In genomic region chr6:115492952-115493613, GRCm38 (mm10) we compare ENCODE assay signal across 11 mouse cellular contexts. TPM values are rescaled to one million over a fixed set of nuclear protein-coding genes. Genes with fewer than 3 reads are reported as not detected.
DNase-seq lines count a peak whose midpoint lies in the region; ATAC-seq and TF ChIP-seq lines count a peak whose summit lies in the region.
"Had no signal": no experiment of that assay in that cellular context is flagged by ENCODE, and none has a peak within 500 bp of the region (broad histone marks: within the 10 kb centered on the region; RNA-seq: fewer than 3 reads in every experiment).

No protein-coding gene starts in this region.

- TF ChIP-seq POLR2A in small intestine, adult 2 months (IDR thresholded peaks at IDR 0.05; ENCODE audit: low read depth, low read length), result no peak

- 0 out of 2 replicates have a peak overlapping the region, but pooled peaks have one; percentile 7 for H3K4me2 ChIP-seq in lung, embryonic 14.5 days
- no peak overlapping the region for H3K4me2 ChIP-seq in midbrain, embryonic 13.5 days (replicated peaks)
- H3K4me2 ChIP-seq: embryonic facial prominence, embryonic 13.5 days; hindbrain, embryonic 13.5 days; liver, embryonic 15.5 days had no signal

- peak; percentile 76; the same call in 1 of the 2 replicates for ATAC-seq in lung, embryonic 14.5 days (ENCODE audit: insufficient read depth)
- ATAC-seq in midbrain, embryonic 13.5 days, result no peak

- WGBS in lung, embryonic 14.5 days, result 31% methylated on average over 11 of the region's 11 CpGs
- WGBS in small intestine, adult 2 months, result 74% methylated on average over 11 of the region's 11 CpGs
- WGBS in midbrain, embryonic 13.5 days, result 81% methylated on average over 11 of the region's 11 CpGs

- H3K4me3 ChIP-seq in lung, embryonic 14.5 days (ENCODE audit: low read depth, low read length), result no peak overlapping the region
- no peak overlapping the region for H3K4me3 ChIP-seq in small intestine, adult 2 months (ENCODE audit: low read depth, low read length)
- H3K4me3 ChIP-seq in midbrain, embryonic 13.5 days (replicated peaks), result no peak overlapping the region
- H3K4me3 ChIP-seq: embryonic facial prominence, embryonic 13.5 days; hindbrain, embryonic 13.5 days; liver, embryonic 15.5 days had no signal

- TF ChIP-seq CTCF in lung, embryonic 14.5 days (IDR thresholded peaks at IDR 0.05; ENCODE audit: low read depth), result no peak
- no peak for TF ChIP-seq CTCF in small intestine, adult 2 months (IDR thresholded peaks at IDR 0.05; ENCODE audit: extremely low read depth, insufficient read length, insufficient replicate concordance, low read depth, low read length)

- no peaks in the 10 kb centered on the region for H3K36me3 ChIP-seq in lung, embryonic 14.5 days (ENCODE audit: insufficient read depth)
- no peaks in the 10 kb centered on the region for H3K36me3 ChIP-seq in small intestine, adult 2 months (ENCODE audit: control insufficient read depth, insufficient read depth, low read length)
- H3K36me3 ChIP-seq in midbrain, embryonic 13.5 days, result no peaks in the 10 kb centered on the region
- H3K36me3 ChIP-seq: embryonic facial prominence, embryonic 13.5 days; hindbrain, embryonic 13.5 days; liver, embryonic 15.5 days had no signal

- H3K27ac ChIP-seq in lung, embryonic 14.5 days (ENCODE audit: low read depth), result peak overlapping the region; percentile 67
- peak overlapping the region; percentile 32 for H3K27ac ChIP-seq in small intestine, adult 2 months (ENCODE audit: insufficient read depth, low read depth, low read length)
- no peak overlapping the region for H3K27ac ChIP-seq in midbrain, embryonic 13.5 days
- H3K27ac ChIP-seq: embryonic facial prominence, embryonic 13.5 days; hindbrain, embryonic 13.5 days; liver, embryonic 15.5 days had no signal

- no peaks in the 10 kb centered on the region for H3K9me3 ChIP-seq in lung, embryonic 14.5 days (ENCODE audit: low read depth, low read length)
- H3K9me3 ChIP-seq in midbrain, embryonic 13.5 days, result no peaks in the 10 kb centered on the region
- H3K9me3 ChIP-seq: embryonic facial prominence, embryonic 13.5 days; hindbrain, embryonic 13.5 days; liver, embryonic 15.5 days had no signal

- 0 out of 2 replicates have a peak, but pooled peaks cover 7% of the 10 kb centered on the region for H3K4me1 ChIP-seq in lung, embryonic 14.5 days (ENCODE audit: insufficient read depth)
- peaks cover 10% of the 10 kb centered on the region; the same call in 1 of the 2 replicates for H3K4me1 ChIP-seq in small intestine, adult 2 months (ENCODE audit: control insufficient read depth, insufficient read depth, insufficient read length, low read length)
- H3K4me1 ChIP-seq in midbrain, embryonic 13.5 days (replicated peaks), result no peaks in the 10 kb centered on the region
- H3K4me1 ChIP-seq: embryonic facial prominence, embryonic 13.5 days; hindbrain, embryonic 13.5 days; liver, embryonic 15.5 days had no signal

- no peak overlapping the region for H3K9ac ChIP-seq in lung, embryonic 14.5 days
- no peak overlapping the region for H3K9ac ChIP-seq in midbrain, embryonic 13.5 days (replicated peaks)
- H3K9ac ChIP-seq: embryonic facial prominence, embryonic 13.5 days; hindbrain, embryonic 13.5 days; liver, embryonic 15.5 days had no signal

- DNase-seq in lung, embryonic 14.5 days, result peak; percentile 84
- DNase-seq in lung, postnatal 14 days, result no peak
- peak; percentile 73 to 75 for DNase-seq in cerebellum, adult 18-20 months
- peak; percentile 55 for DNase-seq in layer of hippocampus, adult 9-11 months
- no peak for DNase-seq in adrenal gland, postnatal 14 days
- DNase-seq in kidney, adult 18-20 months, result no peak

- no peaks in the 10 kb centered on the region for H3K27me3 ChIP-seq in lung, embryonic 14.5 days (ENCODE audit: insufficient read depth, low read length)
- no peaks in the 10 kb centered on the region for H3K27me3 ChIP-seq in small intestine, adult 2 months (ENCODE audit: control insufficient read depth, insufficient read depth, low read length)
- H3K27me3 ChIP-seq in midbrain, embryonic 13.5 days, result no peaks in the 10 kb centered on the region
- H3K27me3 ChIP-seq: embryonic facial prominence, embryonic 13.5 days; hindbrain, embryonic 13.5 days; liver, embryonic 15.5 days had no signal

RNA-seq across cellular contexts. Expression of gene Tsen2, which starts 51.4 kb away (rescaled TPM):
- 30.6 and 30.9 TPM in 2 replicates for polyA plus RNA-seq in lung, embryonic 14.5 days (2014; fragmentation: Nextera tagmentation; extraction: Ambion mirVana)
- polyA plus RNA-seq in small intestine, adult 2 months (2012; rRNA removed), result 1.2 and 1.4 TPM in 2 replicates
- 10.6 and 12.4 TPM in 2 replicates for total RNA-seq in adrenal gland, postnatal 14 days (2021)
- polyA plus RNA-seq in midbrain, embryonic 13.5 days (2015; fragmentation: Nextera tagmentation; extraction: Ambion mirVana), result 32.9 and 35.2 TPM in 2 replicates

Comparison
In these comparisons a context has a peak if more than half of its experiments do, and no peak if none do; other contexts are left out.
1. DNase-seq: peak in lung, embryonic 14.5 days (single experiment), cerebellum, adult 18-20 months (2 of 2) and layer of hippocampus, adult 9-11 months (single experiment); none in lung, postnatal 14 days (single experiment), adrenal gland, postnatal 14 days (single experiment) and kidney, adult 18-20 months (single experiment).
2. RNA of gene Tsen2, which starts 51.4 kb away (polyA plus RNA-seq): 32.9 to 35.2 TPM in midbrain, embryonic 13.5 days and 30.6 to 30.9 TPM in lung, embryonic 14.5 days; 1.2 to 1.4 TPM in small intestine, adult 2 months; every median in the first group is over 10 times any median in the second.